Mouse (Mus musculus): ENCODE results near the gene Them7. TPM values are rescaled to one million over a fixed set of nuclear protein-coding genes. Genes with fewer than 3 reads are reported as not detected.
A peak's percentile ranks its signal among the peaks of the same experiment; 100 is the strongest.

Them7 gene
- total and polyA plus RNA-seq, 2 experiments: 21.8 to 45.9 TPM

DNA sequence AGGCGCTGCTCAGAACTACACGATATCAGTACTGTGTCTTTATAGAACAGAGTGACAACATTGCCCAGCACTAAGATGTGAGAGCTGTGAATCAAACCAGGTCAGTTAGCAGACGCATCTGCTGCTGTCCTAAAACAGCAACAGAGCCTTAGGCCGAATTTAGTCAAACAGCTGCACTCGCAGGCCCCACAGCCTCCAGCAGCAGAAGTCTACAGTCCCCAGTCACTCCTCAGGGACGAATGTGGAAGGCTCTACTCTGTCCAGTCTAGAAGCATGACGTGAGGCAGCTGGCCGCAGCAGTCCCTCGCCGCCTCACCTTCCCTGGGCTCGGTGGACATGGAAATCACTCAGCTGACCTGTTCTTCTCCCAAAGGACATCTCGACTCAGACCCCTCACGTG, 20.6 kb downstream of the Them7 start:
- H3K27ac ChIP-seq (replicated peaks; ENCODE audit: insufficient read depth, low read depth, low read length): no peak overlapping the region
- no peak for TF ChIP-seq POLR2A (IDR thresholded peaks at IDR 0.05; ENCODE audit: extremely low read depth, insufficient read depth, low read length)
- TF ChIP-seq CTCF (IDR thresholded peaks at IDR 0.05; ENCODE audit: low read depth, low read length): no peak
- no peaks in the 10 kb centered on the region for H3K36me3 ChIP-seq (ENCODE audit: control insufficient read depth, insufficient read depth, low read length)
- H3K79me2 ChIP-seq (ENCODE audit: control insufficient read depth, insufficient read depth, low read length): peaks cover 5% of the 10 kb centered on the region
- 76% methylated on average over 13 of the region's 13 CpGs for WGBS
- H3K27me3 ChIP-seq (ENCODE audit: control insufficient read depth, insufficient read depth, low read length): no peaks in the 10 kb centered on the region
- no peak for DNase-seq (ENCODE audit: extremely low read depth, low read depth, low spot score)
- H3K4me3 ChIP-seq (ENCODE audit: insufficient read depth, low read depth, low read length): no peak overlapping the region
- no peak overlapping the region for H3K9ac ChIP-seq (ENCODE audit: low read depth, low read length)
- peaks cover 6% of the 10 kb centered on the region; the same call in 1 of the 2 replicates for H3K4me1 ChIP-seq (ENCODE audit: control insufficient read depth, insufficient read depth, low read length)

DNA sequence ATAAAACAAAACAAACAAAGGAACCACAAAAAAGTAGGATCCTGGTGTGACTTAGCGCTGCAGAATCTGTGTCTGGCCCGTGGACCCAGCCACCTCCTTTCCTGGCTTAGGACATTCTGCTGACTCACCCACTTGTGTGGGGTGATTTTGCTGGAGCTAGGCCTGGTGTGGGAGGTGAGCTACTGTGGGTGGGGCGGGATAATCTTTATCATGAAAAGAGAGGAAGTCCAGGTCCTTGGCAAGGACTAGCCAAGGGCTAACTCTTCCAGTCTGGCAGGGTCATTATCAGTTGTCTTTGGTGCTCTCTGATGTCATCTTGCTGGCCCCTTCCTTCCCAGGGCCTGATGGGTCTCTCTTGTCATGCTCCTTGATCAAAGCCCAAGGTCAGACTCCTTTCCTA, 27.9 kb downstream of the Them7 start:
- H3K4me1 ChIP-seq (ENCODE audit: control insufficient read depth, insufficient read depth, low read length): peaks cover 3% of the 10 kb centered on the region; the same call in 1 of the 2 replicates
- H3K9ac ChIP-seq (ENCODE audit: low read depth, low read length): no peak overlapping the region
- no peaks in the 10 kb centered on the region; the same call in 1 of the 2 replicates for H3K79me2 ChIP-seq (ENCODE audit: control insufficient read depth, insufficient read depth, low read length)
- H3K4me3 ChIP-seq (ENCODE audit: insufficient read depth, low read depth, low read length): no peak overlapping the region
- no peak overlapping the region for H3K27ac ChIP-seq (replicated peaks; ENCODE audit: insufficient read depth, low read depth, low read length)
- peak; percentile 62 for DNase-seq (ENCODE audit: extremely low read depth, low read depth, low spot score)
- TF ChIP-seq CTCF (IDR thresholded peaks at IDR 0.05; ENCODE audit: low read depth, low read length): no peak
- no peak for TF ChIP-seq POLR2A (IDR thresholded peaks at IDR 0.05; ENCODE audit: extremely low read depth, insufficient read depth, low read length)
- no peaks in the 10 kb centered on the region for H3K36me3 ChIP-seq (ENCODE audit: control insufficient read depth, insufficient read depth, low read length)
- H3K27me3 ChIP-seq (ENCODE audit: control insufficient read depth, insufficient read depth, low read length): no peaks in the 10 kb centered on the region
- WGBS: 13% methylated on average over 3 of the region's 3 CpGs

GRCm38 (mm10) chr2:105252824-105253223, 28.7 kb downstream of the Them7 start:
- WGBS: 70% methylated on average over 7 of the region's 7 CpGs
- H3K4me1 ChIP-seq (ENCODE audit: control insufficient read depth, insufficient read depth, low read length): peaks cover 3% of the 10 kb centered on the region; the same call in 1 of the 2 replicates
- no peaks in the 10 kb centered on the region; the same call in 1 of the 2 replicates for H3K79me2 ChIP-seq (ENCODE audit: control insufficient read depth, insufficient read depth, low read length)
- H3K4me3 ChIP-seq (ENCODE audit: insufficient read depth, low read depth, low read length): no peak overlapping the region
- no peaks in the 10 kb centered on the region for H3K27me3 ChIP-seq (ENCODE audit: control insufficient read depth, insufficient read depth, low read length)
- no peaks in the 10 kb centered on the region for H3K36me3 ChIP-seq (ENCODE audit: control insufficient read depth, insufficient read depth, low read length)
- H3K27ac ChIP-seq (replicated peaks; ENCODE audit: insufficient read depth, low read depth, low read length): no peak overlapping the region
- TF ChIP-seq POLR2A (IDR thresholded peaks at IDR 0.05; ENCODE audit: extremely low read depth, insufficient read depth, low read length): no peak
- no peak for TF ChIP-seq CTCF (IDR thresholded peaks at IDR 0.05; ENCODE audit: low read depth, low read length)
- no peak for DNase-seq (ENCODE audit: extremely low read depth, low read depth, low spot score)
- no peak overlapping the region for H3K9ac ChIP-seq (ENCODE audit: low read depth, low read length)

DNA sequence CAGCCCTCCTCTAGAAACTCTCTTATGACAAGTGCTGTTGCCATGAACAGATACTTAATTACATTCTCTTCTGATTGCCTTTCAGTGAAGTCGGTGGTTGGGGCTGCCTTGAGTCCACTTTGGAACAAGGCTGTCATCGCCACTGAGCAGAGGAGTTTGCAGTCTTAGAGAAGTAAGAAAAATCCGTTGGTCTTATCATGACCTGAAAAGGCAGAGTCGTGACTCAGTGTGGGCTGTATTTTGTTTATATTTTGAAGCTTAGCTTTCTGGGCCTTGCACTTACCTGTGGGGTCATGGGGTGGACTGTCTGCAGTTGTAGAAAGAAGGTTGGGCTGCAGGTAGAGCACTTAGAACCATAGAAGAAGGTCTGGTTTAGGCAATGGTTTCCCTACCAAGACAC, 31.3 kb downstream of the Them7 start:
- Histone ChIP-seq H3K27ac (replicated peaks; ENCODE audit: insufficient read depth, low read depth, low read length) (no peak overlapping the region), H3K4me1 (ENCODE audit: control insufficient read depth, insufficient read depth, low read length) (peaks cover 3% of the 10 kb centered on the region; the same call in 1 of the 2 replicates), H3K27me3 (ENCODE audit: control insufficient read depth, insufficient read depth, low read length) (no peaks in the 10 kb centered on the region), H3K9ac (ENCODE audit: low read depth, low read length) (no peak overlapping the region), H3K79me2 (ENCODE audit: control insufficient read depth, insufficient read depth, low read length) (no peaks in the 10 kb centered on the region; the same call in 1 of the 2 replicates), H3K4me3 (ENCODE audit: insufficient read depth, low read depth, low read length) (no peak overlapping the region), H3K36me3 (ENCODE audit: control insufficient read depth, insufficient read depth, low read length) (no peaks in the 10 kb centered on the region)
- WGBS: 66% methylated on average over 4 of the region's 4 CpGs
- DNase-seq (ENCODE audit: extremely low read depth, low read depth, low spot score): no peak
- TF ChIP-seq POLR2A (IDR thresholded peaks at IDR 0.05; ENCODE audit: extremely low read depth, insufficient read depth, low read length): no peak
- no peak for TF ChIP-seq CTCF (IDR thresholded peaks at IDR 0.05; ENCODE audit: low read depth, low read length)

DNA sequence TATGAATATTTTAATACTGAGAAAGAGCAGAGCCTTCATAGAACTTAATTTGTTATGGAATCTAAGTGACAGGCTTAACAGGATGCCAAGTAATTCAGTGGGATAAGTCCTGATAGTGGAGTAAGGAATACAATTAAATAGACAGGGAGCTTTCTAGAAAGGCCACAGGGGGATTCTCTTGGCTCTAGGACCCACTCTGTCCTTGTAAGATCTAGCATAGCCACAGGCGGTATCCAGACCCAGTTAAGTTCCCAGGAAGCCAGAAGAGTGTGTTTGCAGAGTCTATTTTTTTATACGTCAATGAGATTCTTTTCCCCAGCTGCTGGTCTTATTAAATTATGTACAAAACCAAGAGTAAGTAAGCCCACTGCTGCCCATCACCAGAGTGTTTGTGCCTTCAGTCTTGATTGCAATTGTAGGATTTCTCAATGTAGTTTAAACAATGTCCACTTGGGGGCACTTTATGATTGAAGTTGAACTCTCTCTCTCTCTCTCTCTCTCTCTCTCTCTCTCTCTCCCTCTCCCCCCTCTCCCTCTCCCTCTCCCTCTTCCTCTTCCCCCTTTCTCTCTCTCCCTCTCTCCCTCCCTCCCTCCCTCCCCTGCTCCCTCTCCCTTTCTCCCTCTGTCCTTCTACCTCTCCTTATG, 32.4 kb downstream of the Them7 start:
- H3K79me2 ChIP-seq (ENCODE audit: control insufficient read depth, insufficient read depth, low read length): no peaks in the 10 kb centered on the region; the same call in 1 of the 2 replicates
- TF ChIP-seq POLR2A (IDR thresholded peaks at IDR 0.05; ENCODE audit: extremely low read depth, insufficient read depth, low read length): no peak
- TF ChIP-seq CTCF (IDR thresholded peaks at IDR 0.05; ENCODE audit: low read depth, low read length): peak; percentile 16; the same call in 1 of the 2 replicates

DNA sequence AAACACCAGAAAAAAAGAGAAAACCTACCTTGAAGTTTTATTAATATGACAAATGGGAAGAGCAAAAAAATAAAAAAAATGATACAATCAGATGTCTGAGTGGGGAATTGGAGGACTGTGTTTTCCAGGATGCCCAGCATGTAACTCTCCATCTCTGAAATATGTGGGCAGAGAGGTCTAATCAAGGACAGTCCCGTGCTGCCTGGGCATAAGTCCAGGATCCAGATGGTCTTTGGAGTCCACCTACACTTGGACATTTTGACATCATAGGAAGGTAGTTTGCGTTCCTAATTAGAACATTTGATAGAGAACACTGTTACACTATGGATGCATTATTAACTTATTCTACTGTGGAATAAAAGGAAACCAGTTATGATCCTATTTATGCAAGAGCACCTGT, 33.3 kb downstream of the Them7 start:
- no peaks in the 10 kb centered on the region for H3K36me3 ChIP-seq (ENCODE audit: control insufficient read depth, insufficient read depth, low read length)
- no peak overlapping the region for H3K4me3 ChIP-seq (ENCODE audit: insufficient read depth, low read depth, low read length)
- H3K4me1 ChIP-seq (ENCODE audit: control insufficient read depth, insufficient read depth, low read length): no peaks in the 10 kb centered on the region
- H3K27me3 ChIP-seq (ENCODE audit: control insufficient read depth, insufficient read depth, low read length): no peaks in the 10 kb centered on the region
- DNase-seq (ENCODE audit: extremely low read depth, low read depth, low spot score): no peak
- 40% methylated on average over 2 of the region's 2 CpGs for WGBS
- no peak overlapping the region for H3K9ac ChIP-seq (ENCODE audit: low read depth, low read length)
- no peak overlapping the region for H3K27ac ChIP-seq (replicated peaks; ENCODE audit: insufficient read depth, low read depth, low read length)
- TF ChIP-seq POLR2A (IDR thresholded peaks at IDR 0.05; ENCODE audit: extremely low read depth, insufficient read depth, low read length): no peak
- no peak for TF ChIP-seq CTCF (IDR thresholded peaks at IDR 0.05; ENCODE audit: low read depth, low read length)
- H3K79me2 ChIP-seq (ENCODE audit: control insufficient read depth, insufficient read depth, low read length): no peaks in the 10 kb centered on the region; the same call in 1 of the 2 replicates

More for the DNA sequence above, 32.4 kb downstream of the Them7 start:
- no peak for DNase-seq (ENCODE audit: extremely low read depth, low read depth, low spot score)
- Histone ChIP-seq H3K4me1 (ENCODE audit: control insufficient read depth, insufficient read depth, low read length) (peaks cover 3% of the 10 kb centered on the region; the same call in 1 of the 2 replicates), H3K27ac (replicated peaks; ENCODE audit: insufficient read depth, low read depth, low read length) (no peak overlapping the region), H3K9ac (ENCODE audit: low read depth, low read length) (no peak overlapping the region), H3K36me3 (ENCODE audit: control insufficient read depth, insufficient read depth, low read length) (no peaks in the 10 kb centered on the region), H3K27me3 (ENCODE audit: control insufficient read depth, insufficient read depth, low read length) (no peaks in the 10 kb centered on the region), H3K4me3 (ENCODE audit: insufficient read depth, low read depth, low read length) (no peak overlapping the region)
- 73% methylated on average over 2 of the region's 2 CpGs for WGBS

Data from liver, adult 2 months (tissue).